Mouse (Mus musculus) heart, embryonic 10.5 days (tissue): ENCODE results near the gene Parg. TPM values are rescaled to one million over a fixed set of nuclear protein-coding genes. Genes with fewer than 3 reads are reported as not detected.
A peak's percentile ranks its signal among the peaks of the same experiment; 100 is the strongest.
"Not testable (repeated sequence)": the region's sequence is repeated elsewhere in the genome, so short reads cannot be mapped to it uniquely, and the experiment has no call there.

ENCODE experiments used
- DNase-seq: peaks from one replicate; pipeline ENCODE4 v3.0.0-alpha.2; 2017; ENCODE audit warnings: low spot score
- H3K27ac ChIP-seq: fragments of 300-500 bp; sonication (generic); 2 replicates; pipeline ENCODE4 v1.5.1; 2016; ENCODE audit warnings: mild to moderate bottlenecking
- H3K27me3 ChIP-seq: fragments of 300-500 bp; sonication (generic); 2 replicates; pipeline ENCODE4 v1.6.1; 2016; ENCODE audit warnings: mild to moderate bottlenecking; ENCODE audit not compliant: poor library complexity, insufficient read depth, severe bottlenecking
- H3K36me3 ChIP-seq: fragments of 300-500 bp; sonication (generic); 2 replicates; pipeline ENCODE4 v1.6.1; 2016; ENCODE audit warnings: mild to moderate bottlenecking, moderate library complexity
- H3K4me1 ChIP-seq: fragments of 300-500 bp; sonication (generic); 2 replicates; pipeline ENCODE4 v1.6.1; 2016; ENCODE audit warnings: mild to moderate bottlenecking
- H3K4me3 ChIP-seq: fragments of 300-500 bp; sonication (generic); 2 replicates; pipeline ENCODE4 v1.5.1; 2016; ENCODE audit warnings: mild to moderate bottlenecking, moderate library complexity
- H3K9me3 ChIP-seq: fragments of 300-500 bp; sonication (generic); 2 replicates; pipeline ENCODE4 v1.6.1; 2016; ENCODE audit warnings: mild to moderate bottlenecking, moderate library complexity
- WGBS: fragments of 180-500 bp; shearing (Covaris S2); methylation state at CpG from one replicate; pipeline ENCODE4 v1.1.7; 2016; 5-methylcytosine and 5-hydroxymethylcytosine counted together
- polyA plus RNA-seq: library from polyadenylated mRNA; unstranded; fragments of >200 nt; fragmentation: Nextera tagmentation; extraction: Ambion mirVana; gene quantifications from 2 replicates; pipeline ENCODE4 v1.2.1, GENCODE M21; 2016

The Parg gene
- polyA plus RNA-seq, 1 experiment from 2014 or later, result 35.3 TPM

- Histone ChIP-seq H3K9me3 (no peaks in the 10 kb centered on the region), H3K27me3 (no peaks in the 10 kb centered on the region), H3K4me3 (peak overlapping the region; percentile 74), H3K27ac (peak overlapping the region; percentile 91), H3K4me1 (peaks cover 42% of the 10 kb centered on the region), H3K36me3 (no peaks in the 10 kb centered on the region)
- under 1% methylated on average over 42 of the region's 42 CpGs for WGBS
- DNase-seq, result peak; percentile 97
These were observed 36.3 kb upstream of the Parg start for GRCm38 (mm10) chr14:32165278-32166061.

GRCm38 (mm10) chr14:32166062-32166441 lies 35.7 kb upstream of the Parg start:
- Histone ChIP-seq H3K27ac (peak overlapping the region; percentile 91; the same call in 1 of the 2 replicates), H3K4me1 (peaks cover 36% of the 10 kb centered on the region), H3K27me3 (no peaks in the 10 kb centered on the region), H3K4me3 (peak overlapping the region; percentile 74), H3K9me3 (no peaks in the 10 kb centered on the region), H3K36me3 (peaks cover 3% of the 10 kb centered on the region; the same call in 1 of the 2 replicates)
- no peak for DNase-seq
- whole genome bisulfite sequencing, result 54% methylated on average over 2 of the region's 2 CpGs

GRCm38 (mm10) chr14:32166840-32167239 lies 34.9 kb upstream of the Parg start:
- no peaks in the 10 kb centered on the region for H3K27me3 ChIP-seq
- peaks cover 30% of the 10 kb centered on the region for H3K4me1 ChIP-seq
- H3K4me3 ChIP-seq, result peak overlapping the region; percentile 74; the same call in 1 of the 2 replicates
- H3K9me3 ChIP-seq, result no peaks in the 10 kb centered on the region
- H3K36me3 ChIP-seq, result peaks cover 10% of the 10 kb centered on the region
- no peak for DNase-seq
- H3K27ac ChIP-seq, result peak overlapping the region; percentile 47; the same call in 1 of the 2 replicates
- 70% methylated on average over 1 of the region's 1 CpGs for WGBS

GRCm38 (mm10) chr14:32167326-32167725 lies 34.4 kb upstream of the Parg start:
- H3K4me1 ChIP-seq, result peaks cover 27% of the 10 kb centered on the region
- DNase-seq, result no peak
- peak overlapping the region; percentile 74 for H3K4me3 ChIP-seq
- no peaks in the 10 kb centered on the region for H3K9me3 ChIP-seq
- WGBS, result 83% methylated on average over 5 of the region's 5 CpGs
- H3K27me3 ChIP-seq, result no peaks in the 10 kb centered on the region
- H3K27ac ChIP-seq, result peak overlapping the region; percentile 47; the same call in 1 of the 2 replicates
- H3K36me3 ChIP-seq, result peaks cover 15% of the 10 kb centered on the region

GRCm38 (mm10) chr14:32168653-32169231 lies 33.0 kb upstream of the Parg start:
- DNase-seq, result peak; percentile 86
- Histone ChIP-seq H3K27me3 (no peaks in the 10 kb centered on the region), H3K4me1 (peaks cover 24% of the 10 kb centered on the region), H3K27ac (peak overlapping the region; percentile 67; the same call in 1 of the 2 replicates), H3K9me3 (no peaks in the 10 kb centered on the region), H3K4me3 (no peak overlapping the region), H3K36me3 (peaks cover 27% of the 10 kb centered on the region)
- WGBS, result 62% methylated on average over 3 of the region's 3 CpGs

- H3K4me3 ChIP-seq, result no peak overlapping the region
- no peak for DNase-seq
- H3K36me3 ChIP-seq, result peaks cover 39% of the 10 kb centered on the region
- no peaks in the 10 kb centered on the region for H3K27me3 ChIP-seq
- H3K27ac ChIP-seq, result no peak overlapping the region
- peaks cover 12% of the 10 kb centered on the region for H3K4me1 ChIP-seq
- H3K9me3 ChIP-seq, result no peaks in the 10 kb centered on the region
- 75% methylated on average over 4 of the region's 4 CpGs for WGBS
These were observed 31.6 kb upstream of the Parg start for GRCm38 (mm10) chr14:32170137-32170536.

GRCm38 (mm10) chr14:32175310-32175709 lies 26.4 kb upstream of the Parg start:
- 91% methylated on average over 2 of the region's 2 CpGs for WGBS
- H3K4me3 ChIP-seq, result no peak overlapping the region
- no peaks in the 10 kb centered on the region for H3K27me3 ChIP-seq
- H3K36me3 ChIP-seq, result peaks cover 62% of the 10 kb centered on the region
- no peak for DNase-seq
- H3K4me1 ChIP-seq, result no peaks in the 10 kb centered on the region
- H3K27ac ChIP-seq, result no peak overlapping the region
- H3K9me3 ChIP-seq, result no peaks in the 10 kb centered on the region

GRCm38 (mm10) chr14:32176590-32176989 lies 25.2 kb upstream of the Parg start:
- H3K4me3 ChIP-seq, H3K27me3 ChIP-seq, H3K4me1 ChIP-seq, H3K27ac ChIP-seq, H3K9me3 ChIP-seq, DNase-seq: not testable (repeated sequence)
- peaks cover 66% of the 10 kb centered on the region for H3K36me3 ChIP-seq
- WGBS, result 88% methylated on average over 5 of the region's 5 CpGs

- no peak for DNase-seq
- WGBS, result 80% methylated on average over 10 of the region's 10 CpGs
These were observed 22.2 kb upstream of the Parg start for GRCm38 (mm10) chr14:32179393-32180195.

GRCm38 (mm10) chr14:32180861-32181260 lies 20.9 kb upstream of the Parg start:
- DNase-seq, result no peak
- H3K9me3 ChIP-seq, result no peaks in the 10 kb centered on the region
- no peak overlapping the region for H3K4me3 ChIP-seq
- H3K36me3 ChIP-seq, result peaks cover 71% of the 10 kb centered on the region
- H3K27me3 ChIP-seq, result no peaks in the 10 kb centered on the region
- 88% methylated on average over 6 of the region's 6 CpGs for WGBS
- no peak overlapping the region for H3K27ac ChIP-seq
- no peaks in the 10 kb centered on the region for H3K4me1 ChIP-seq

More at GRCm38 (mm10) chr14:32179393-32180195, 22.2 kb upstream of the Parg start:
- Histone ChIP-seq H3K27me3 (no peaks in the 10 kb centered on the region), H3K27ac (no peak overlapping the region), H3K9me3 (no peaks in the 10 kb centered on the region), H3K4me1 (no peaks in the 10 kb centered on the region), H3K4me3 (no peak overlapping the region), H3K36me3 (peaks cover 69% of the 10 kb centered on the region)

GRCm38 (mm10) chr14:32183846-32184245 lies 17.9 kb upstream of the Parg start:
- 93% methylated on average over 4 of the region's 4 CpGs for WGBS
- H3K9me3 ChIP-seq, result no peaks in the 10 kb centered on the region
- no peaks in the 10 kb centered on the region for H3K4me1 ChIP-seq
- DNase-seq, result no peak
- H3K4me3 ChIP-seq, result no peak overlapping the region
- no peak overlapping the region for H3K27ac ChIP-seq
- peaks cover 92% of the 10 kb centered on the region for H3K36me3 ChIP-seq
- no peaks in the 10 kb centered on the region for H3K27me3 ChIP-seq

- Histone ChIP-seq H3K36me3 (peaks cover 84% of the 10 kb centered on the region), H3K27me3 (no peaks in the 10 kb centered on the region), H3K4me3 (no peak overlapping the region), H3K27ac (no peak overlapping the region), H3K9me3 (no peaks in the 10 kb centered on the region), H3K4me1 (no peaks in the 10 kb centered on the region)
- no peak for DNase-seq
- 86% methylated on average over 6 of the region's 6 CpGs for WGBS
These were observed 10.9 kb upstream of the Parg start for GRCm38 (mm10) chr14:32190627-32191391.
